Mouse (Mus musculus): ENCODE data around the gene Pawr.
A peak's percentile ranks its signal among the peaks of the same experiment; 100 is the strongest.
"Not testable (repeated sequence)": the region's sequence is repeated elsewhere in the genome, so short reads cannot be mapped to it uniquely, and the experiment has no call there.

The Pawr gene

DNA sequence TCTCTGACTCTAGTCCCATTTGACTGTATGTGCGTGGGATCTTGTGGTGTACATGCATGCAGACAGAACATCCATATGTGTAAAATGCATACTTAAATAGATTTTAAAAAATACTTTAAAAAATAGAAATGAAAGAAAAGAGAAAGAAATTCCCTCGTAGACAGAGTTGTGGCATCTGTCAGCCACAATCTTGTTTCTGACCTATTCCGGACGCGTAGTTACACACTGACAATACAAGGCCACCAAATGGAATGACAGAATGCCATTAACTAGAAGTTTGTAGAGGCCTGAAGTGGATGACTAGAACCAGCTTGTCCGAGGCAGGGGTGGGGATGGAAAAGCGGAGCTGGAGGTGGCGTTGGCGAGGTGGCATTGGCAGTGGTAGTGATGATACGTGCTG lies 60.2 kb downstream of the Pawr start:
- DNase-seq (ENCODE audit: low read depth) = no peak

DNA sequence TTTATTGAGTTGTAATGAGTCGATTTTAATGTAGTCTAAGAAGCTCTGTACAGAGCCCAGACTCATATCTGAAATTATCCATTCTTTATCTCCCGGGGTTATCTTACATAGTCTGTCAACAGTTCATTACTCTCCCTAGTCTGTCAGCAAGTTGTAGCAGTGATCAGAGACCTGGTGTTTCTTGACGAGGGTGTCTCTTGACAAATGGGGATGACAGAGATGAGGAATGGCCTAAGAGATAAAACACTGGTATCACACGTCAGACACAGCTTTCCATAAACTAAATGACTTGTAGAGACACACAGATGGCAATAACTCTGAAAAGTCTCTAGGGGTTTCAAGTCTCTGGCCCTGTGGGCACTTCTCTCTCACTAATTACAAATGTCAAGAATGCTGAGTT lies 62.4 kb downstream of the Pawr start:
- DNase-seq (ENCODE audit: low read depth) = peak; percentile 46

DNA sequence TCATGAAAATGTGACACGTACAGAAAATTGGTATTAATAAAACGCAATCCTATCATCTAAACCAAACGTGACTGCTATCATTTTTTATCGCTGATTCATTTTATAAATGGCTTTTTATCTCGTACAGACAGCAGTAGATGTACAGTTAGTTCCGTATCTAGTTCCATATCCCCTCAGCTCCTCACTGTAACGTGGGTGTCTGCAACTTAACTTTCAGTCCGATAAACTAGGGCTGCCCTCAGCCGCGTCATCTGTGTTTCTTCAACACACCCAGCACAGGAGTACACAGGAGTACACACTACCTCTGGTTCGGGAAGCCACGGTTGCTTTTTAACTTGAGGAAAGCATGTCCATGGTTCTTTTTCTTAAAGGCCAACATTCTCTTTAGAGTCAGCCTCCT lies 63.3 kb downstream of the Pawr start:
- DNase-seq (ENCODE audit: low read depth) = peak; percentile 59

DNA sequence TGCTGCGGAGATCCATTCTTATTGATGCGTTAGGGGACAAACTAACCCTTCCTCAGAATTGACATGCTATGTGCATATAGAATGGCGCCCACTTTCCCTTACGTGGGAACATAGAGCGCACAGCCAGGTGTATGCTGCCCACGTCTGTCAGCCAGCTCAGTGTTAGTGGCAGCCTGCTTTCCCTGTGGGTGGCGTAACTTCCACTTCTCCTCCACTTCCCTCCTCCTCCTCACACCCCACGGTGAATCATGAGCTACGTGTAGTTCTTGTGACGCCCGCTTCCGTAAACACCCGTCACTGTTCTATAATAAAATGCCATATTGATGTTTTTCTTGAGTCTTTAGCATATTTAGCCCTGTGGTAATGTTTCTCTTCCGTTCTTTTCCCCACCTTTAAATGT lies 63.7 kb downstream of the Pawr start:
- no peak for DNase-seq (ENCODE audit: low read depth)

DNA sequence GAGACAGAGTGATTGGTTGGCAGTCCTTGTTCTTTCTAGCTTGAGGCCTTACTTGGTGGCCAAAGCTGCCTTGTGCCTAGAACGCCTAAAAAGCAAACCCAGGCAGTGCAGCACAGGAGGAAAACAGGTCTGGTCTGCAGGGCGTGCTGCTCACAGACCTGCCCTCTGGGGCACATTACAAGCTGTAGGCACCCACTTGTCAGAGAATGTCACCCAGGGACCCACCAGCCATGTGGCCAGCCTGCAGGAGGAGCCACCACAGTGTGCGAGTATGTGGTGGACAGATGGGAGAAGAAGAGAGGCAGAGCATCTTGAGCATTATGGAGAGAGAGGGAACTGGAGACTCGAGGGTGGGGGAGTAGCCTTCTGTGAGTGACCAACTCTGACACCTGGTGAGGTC lies 70.8 kb downstream of the Pawr start:
- DNase-seq (ENCODE audit: low read depth) = no peak

DNA sequence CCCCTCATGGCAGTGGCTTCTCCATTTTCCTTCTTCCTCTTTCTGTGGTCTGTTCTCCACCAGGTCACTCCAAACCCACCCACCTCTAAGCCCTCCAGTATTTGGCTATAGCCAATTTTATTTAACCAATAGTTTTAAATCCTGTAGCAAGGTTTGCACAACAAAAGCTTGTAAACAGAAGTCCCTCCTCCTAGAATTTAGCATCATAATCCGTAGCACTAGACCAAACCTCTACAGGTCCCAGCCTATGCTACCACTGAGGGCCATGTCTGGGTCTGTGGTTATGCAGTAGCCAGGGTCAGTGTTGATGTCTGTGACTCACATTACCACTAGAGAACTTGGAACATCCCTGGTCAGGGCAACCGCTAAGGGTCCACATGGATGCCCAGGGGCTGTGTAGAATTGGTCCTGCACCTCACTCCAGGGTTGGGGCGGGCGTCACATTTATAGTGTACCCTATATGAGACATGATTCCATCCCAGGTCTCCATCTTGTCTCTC lies 71.5 kb downstream of the Pawr start:
- no peak for DNase-seq (ENCODE audit: low read depth)

DNA sequence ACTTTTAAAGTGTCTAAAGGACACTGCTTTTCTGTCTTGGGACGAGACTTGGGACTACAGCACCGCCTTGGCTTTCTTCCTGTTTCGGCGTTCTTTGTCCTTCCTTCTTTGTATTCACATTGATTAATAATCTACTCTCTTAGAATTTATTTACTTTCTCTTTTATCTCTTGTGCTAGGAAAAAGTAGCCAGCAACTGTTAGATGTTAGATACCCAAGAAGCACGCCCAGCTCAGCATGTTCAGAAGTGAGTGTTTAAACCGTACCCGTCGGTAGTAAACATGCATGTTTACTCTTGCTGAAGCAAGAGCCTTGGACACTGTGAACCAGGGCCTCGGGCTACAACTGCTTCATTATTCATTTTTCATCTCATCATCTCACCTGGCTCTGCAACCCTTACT lies 72.2 kb downstream of the Pawr start:
- no peak for DNase-seq (ENCODE audit: low read depth)

DNA sequence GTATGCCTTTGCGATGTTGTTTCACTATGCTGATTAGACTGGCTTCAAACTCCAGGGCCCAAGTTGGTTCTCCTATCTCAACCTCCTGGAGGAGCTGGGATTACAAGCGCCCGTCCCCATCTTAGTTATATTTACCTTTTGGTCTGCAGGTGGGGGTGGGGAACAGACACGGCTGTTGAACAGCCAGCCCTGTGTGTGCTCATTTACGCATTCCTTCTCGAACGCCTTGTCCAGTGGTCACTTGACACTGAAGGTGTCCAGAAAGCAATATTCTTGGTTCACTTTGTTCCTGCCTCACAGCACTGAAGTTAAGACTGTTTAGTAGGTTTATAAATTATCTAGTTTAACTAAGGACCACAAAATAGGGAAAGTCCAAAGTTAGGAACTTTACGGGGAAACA lies 73.2 kb downstream of the Pawr start:
- no peak for DNase-seq (ENCODE audit: low read depth)

DNA sequence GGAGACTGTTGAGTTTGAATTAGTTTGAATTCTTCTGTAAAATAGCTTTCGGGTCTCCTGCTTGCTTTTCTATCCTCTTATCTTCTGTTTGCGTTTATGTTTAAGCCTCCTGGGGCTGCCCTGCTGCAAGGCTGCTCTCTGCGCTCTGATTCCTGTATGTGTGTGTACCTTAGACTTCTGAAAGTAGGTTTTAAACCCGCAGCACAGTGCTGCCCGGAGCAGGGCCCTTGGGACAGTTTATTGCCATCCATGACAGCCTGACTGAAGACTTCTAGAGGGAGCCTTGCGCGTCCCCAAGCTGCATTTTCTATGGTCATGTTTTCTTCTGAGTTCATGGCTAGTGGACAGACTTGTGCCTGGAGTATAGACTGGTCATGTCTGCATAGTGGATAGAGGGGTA lies 74.0 kb downstream of the Pawr start:
- no peak for DNase-seq (ENCODE audit: low read depth)

DNA sequence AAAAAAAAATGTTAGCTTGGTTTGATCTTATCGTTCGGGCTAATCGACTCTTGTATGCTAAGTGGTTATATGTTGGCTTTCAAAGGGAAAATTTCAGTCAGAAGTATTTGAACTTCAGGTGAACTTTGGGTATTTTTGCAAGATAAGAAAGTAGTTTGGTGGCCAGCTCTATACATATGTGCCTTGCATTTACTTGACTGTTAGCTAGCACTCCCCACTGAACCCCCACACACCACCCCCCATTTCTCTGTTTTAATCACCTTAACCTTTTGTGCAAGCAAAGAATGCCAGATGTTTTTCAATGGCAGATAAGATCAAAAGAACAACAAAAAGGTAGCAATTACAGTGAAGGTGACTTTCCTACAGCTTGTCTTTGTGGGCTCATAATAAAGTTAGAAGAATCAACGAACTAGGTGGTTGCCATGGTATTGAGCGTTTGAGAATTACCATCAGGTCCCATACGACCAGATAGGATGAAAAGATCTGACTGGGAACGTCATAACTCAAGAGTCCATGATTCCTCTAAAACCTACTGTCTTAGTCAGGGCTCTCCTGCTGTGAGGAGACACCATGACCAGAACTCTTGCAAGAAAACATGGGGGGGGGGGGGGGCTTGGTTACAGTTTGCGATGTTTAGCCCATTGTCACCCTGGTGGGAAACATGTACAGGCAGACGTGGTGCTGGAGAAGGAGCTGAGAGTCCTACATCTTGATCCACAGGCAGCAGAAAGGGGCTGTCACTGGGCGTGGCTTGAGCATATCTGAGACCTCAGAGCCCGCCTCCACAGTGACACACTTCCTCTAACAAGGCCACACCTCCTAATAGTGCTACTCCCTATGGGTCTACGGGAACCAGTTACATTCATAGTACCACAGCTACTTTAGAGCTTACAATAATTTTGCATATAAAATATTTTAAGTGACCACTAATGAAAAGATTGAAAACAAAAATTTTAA lies 75.2 kb downstream of the Pawr start:
- DNase-seq (ENCODE audit: low read depth) = no peak

DNA sequence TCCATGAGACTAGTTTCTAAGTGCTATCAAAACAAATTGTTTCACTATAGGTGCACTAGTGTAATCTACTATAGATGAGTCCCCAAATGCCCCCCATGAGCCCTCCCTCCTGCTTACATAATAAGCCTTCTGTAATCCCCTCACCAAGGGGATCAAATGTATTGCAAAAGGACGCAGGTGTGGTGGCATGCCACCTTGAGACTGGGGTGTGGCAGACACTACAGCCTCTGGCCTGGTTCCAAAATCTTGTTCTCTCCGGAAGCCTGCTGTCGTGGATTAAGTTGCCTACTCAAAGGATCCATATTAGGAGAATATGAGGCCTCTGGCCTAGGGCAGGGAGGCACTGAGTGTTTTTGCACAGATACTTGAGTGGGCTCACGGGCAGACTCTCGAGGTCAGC lies 76.1 kb downstream of the Pawr start:
- DNase-seq (ENCODE audit: low read depth) = no peak

DNA sequence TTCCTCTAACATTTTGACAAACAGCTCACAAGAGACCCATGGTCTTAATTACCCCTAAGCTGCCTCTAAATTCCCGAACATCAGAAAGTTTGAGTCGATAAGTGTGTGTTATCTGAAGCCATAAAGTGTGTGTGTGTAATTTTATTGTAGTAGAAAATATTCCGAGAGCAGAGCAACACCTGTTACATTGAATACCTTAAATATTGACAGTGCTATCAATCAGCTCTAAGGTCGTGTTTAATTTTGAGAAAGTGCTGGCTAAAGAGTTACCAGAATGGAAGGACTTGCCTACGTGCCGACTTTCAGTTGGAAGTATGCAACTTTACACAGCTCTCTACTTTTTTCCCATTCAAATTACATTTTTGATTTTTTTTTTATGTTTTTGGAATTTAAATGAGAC lies 76.5 kb downstream of the Pawr start:
- DNase-seq (ENCODE audit: low read depth) = no peak

DNA sequence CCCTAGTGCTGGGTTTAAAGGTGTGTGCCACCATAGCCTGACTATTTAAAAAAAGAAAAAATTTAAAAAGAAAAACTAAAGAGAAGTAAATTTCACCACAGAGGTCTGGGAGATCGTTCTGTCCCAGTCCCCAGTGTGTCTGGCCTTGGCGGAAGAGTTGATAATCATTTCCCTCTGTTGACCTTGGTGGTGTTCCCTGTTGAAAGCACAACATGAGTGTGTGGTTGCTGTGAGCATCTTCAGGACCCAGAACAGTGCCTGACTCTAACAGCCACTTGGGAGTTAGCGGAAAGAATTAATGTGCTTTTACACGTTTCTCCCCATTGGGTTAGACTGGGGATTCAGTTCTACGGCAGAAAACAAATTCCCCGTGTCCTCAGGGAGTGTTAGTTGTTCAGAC lies 77.1 kb downstream of the Pawr start:
- DNase-seq (ENCODE audit: low read depth) = no peak

DNA sequence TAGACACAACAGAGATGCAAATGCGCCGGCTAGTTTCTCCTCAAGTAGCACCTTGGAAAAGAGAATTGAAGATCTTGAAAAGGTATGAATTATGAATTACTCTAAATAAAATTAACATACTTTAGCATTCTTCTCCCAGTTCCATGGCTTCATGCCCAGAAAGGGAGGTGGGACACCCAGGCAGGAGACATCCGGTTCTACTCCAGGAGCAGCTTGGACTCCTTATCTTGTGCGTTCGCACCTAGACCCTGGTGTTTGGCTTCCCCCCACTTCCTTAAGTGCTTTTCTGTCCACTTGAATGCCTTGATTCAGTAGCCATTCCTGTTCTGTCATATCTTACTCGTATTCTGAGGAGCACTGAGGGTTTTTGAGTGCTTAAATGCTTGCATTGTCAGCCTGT lies 77.6 kb downstream of the Pawr start:
- no peak for DNase-seq (ENCODE audit: low read depth)

DNA sequence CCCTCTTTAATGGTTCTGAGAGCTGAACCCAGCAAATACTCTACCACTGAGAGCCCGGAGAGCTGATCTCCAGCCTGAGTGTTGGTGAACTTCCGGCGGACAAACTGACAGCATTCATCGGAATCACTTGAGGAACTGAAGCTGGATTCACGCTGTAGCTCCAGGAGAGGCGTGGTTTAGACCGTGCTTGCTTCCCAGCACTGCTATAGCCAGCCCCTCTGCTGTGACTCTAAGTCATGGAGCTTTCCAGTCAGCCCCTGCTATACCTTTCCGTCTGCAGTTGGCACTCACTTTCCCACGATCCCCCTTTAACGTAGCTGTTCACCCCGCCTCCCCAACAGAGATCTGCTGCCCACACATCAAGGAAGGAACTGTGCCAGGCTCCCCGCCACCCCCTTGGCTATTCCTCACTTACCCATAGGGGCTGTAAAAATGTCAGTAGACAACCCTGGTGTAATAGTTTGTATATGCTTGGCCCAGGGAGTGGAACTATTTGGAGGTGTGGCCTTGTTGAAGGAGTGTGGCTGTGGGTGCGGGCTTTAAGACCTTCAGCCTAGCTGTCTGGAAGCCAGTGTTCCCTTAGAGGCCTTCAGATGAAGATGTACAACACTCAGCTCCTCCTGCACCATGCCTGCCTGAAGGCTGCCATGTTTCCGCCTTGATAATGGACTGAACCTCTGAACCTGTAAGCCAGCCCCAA lies 83.2 kb downstream of the Pawr start:
- DNase-seq (ENCODE audit: low read depth) = no peak

DNA sequence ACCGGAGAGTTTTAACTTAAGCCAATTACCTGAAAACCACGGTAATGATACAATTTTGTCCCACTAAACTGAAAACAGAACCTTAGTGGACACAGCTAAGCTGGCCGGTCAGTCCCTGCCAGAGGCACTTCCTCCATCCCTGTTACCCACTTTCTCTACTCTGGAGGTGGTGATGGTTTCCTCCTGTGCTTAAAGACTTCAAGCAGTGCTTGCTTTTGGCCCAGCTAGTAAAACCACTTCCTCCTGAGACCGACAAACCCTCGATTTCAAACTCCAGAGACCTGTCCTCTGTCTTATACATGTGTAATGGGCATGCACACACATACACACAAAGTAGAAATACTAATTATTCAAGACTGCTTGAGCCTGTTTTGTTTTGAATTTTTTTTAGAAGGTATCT lies 85.5 kb downstream of the Pawr start:
- DNase-seq (ENCODE audit: low read depth) = no peak

DNA sequence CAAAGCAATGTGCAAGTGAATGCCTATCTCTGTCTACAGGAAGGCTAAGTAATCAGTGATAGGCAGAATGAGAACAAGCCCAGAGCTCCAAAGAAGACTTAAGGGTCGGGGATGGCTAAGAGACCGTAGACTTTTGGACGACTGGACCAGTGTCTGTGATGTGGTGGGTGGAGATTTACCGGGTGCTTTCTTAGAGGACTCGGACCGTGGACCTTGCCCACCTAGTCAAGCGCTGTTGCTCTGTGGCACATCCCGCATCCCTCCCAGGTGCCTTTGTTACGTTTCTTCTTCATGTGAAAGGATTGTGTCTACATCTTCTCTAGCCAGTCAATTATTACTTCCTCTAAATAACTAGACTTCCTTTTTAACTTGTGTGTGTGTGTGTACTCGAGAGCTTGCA lies 98.6 kb downstream of the Pawr start:
- no peak for DNase-seq (ENCODE audit: low read depth)

DNA sequence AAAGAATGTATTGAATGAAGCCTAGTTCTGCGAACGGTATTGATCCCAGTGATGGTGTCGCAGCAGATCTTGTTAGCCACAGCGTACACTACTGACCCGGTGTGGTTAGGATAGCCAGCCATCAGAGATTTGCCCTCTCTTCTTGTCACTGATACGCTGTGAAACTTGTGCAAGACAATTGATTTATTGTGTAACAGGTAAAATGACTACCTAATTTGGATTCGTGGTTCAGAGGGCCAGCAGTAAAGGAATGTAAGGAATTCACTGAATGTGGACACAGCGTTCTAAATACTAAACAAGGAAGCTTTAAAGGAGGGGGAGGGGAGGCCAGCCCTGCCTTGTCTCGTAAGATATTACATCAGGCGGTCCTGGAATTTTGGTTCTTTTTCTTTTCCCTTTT lies 100.3 kb downstream of the Pawr start:
- DNase-seq (ENCODE audit: low read depth) = no peak

DNA sequence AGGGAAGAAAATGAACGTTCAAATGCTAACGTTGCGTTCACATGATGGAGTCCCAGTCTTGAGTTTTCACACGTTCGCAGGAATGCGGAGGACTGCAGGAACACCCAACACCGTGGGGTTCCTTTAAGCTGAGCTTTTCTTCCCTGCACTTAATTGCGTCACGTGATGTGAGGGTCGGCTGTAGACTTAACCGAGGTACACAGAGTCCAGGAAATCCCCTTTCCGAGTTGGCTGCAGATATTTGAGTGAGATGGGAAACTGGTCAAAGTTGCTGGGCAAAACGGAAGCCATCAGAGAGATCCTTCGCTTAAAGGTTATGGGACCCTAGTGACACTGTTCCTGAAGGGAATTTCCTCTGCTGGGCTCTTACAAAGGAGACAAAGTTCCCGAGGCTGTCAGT lies 102.1 kb downstream of the Pawr start:
- DNase-seq (ENCODE audit: low read depth) = no peak

DNA sequence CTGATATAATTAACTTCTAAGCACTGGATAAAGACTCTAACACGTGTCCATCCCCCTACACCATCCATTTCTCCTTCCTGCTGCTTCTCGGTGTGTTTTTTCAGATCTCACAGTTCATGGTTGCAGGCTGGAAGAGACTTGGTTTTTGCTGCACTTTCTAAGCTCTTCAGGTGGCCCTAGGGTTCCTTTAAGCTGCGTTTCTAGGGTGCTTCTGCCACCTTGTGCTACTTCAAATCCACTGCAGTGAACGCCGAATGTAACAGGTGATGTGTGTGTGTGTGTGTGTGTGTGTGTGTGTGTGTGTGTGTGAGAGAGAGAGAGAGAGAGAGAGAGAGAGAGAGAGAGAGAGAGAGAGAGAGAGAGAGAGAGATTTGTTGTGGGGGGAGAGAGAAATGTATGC lies 103.7 kb downstream of the Pawr start:
- DNase-seq (ENCODE audit: low read depth) = no peak

DNA sequence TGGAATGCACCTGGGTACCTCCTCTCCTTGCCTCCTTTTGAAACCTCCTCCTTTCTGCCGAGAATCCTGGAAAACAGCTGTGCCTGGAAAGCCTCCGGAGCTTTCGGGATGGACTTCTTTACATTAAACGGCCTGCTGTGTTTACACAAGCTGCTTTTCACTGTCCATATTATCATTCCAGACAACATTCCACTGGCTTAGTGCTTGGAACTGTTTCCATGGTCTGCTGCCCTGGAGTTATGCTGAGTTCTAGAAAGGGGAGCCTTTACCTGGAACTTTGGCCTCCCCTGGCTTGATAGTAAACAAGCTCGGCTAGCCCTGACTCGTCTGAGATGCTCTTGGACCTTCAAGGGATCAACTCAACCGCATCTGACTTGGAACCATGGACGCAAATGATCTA lies 104.4 kb downstream of the Pawr start:
- DNase-seq (ENCODE audit: low read depth) = no peak

DNA sequence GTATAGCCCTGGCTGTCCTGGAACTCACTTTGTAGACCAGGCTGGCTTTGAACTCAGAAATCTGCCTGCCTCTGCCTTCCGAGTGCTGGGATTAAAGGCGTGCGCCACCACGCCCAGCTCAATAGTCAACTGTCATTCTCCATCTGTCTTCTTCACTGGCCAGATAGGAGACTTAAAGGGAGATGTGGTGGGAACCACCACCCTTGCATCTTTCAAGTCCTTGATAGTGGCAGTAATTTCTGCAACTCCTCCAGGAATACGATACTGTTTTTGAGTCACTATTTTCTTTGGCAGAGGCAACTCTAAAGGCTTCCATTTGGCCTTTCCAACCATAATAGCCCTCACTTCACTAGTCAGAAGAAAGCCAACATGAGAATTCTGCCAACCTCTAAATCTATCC lies 108.3 kb downstream of the Pawr start:
- DNase-seq (ENCODE audit: low read depth) = not testable (repeated sequence)
